In genomic region chr11:32201922-32202685, GRCm38 (mm10) we compare ENCODE assay signal across 25 mouse cellular contexts. TPM values are rescaled to one million over a fixed set of nuclear protein-coding genes. Genes with fewer than 3 reads are reported as not detected.
"Had no signal": no experiment of that assay in that cellular context is flagged by ENCODE, and none has a peak within 500 bp of the region (broad histone marks: within the 10 kb centered on the region; RNA-seq: fewer than 3 reads in every experiment).

No protein-coding gene starts in this region.

- H3K27me3 ChIP-seq: neural tube, embryonic 13.5 days had no signal

- H3K9ac ChIP-seq: midbrain, embryonic 13.5 days; neural tube, embryonic 13.5 days had no signal

- H3K36me3 ChIP-seq: midbrain, embryonic 13.5 days; neural tube, embryonic 13.5 days had no signal

- H3K4me2 ChIP-seq: liver, embryonic 13.5 days; midbrain, embryonic 13.5 days; neural tube, embryonic 13.5 days had no signal

- DNase-seq: kidney, adult 2 months; kidney, postnatal 36 days; layer of hippocampus, postnatal 36 days; liver, embryonic 13.5 days; lung, adult 2 months; lung, postnatal 14 days; retina, postnatal 1 day; right cerebral cortex, postnatal 25 days had no signal

- H3K9me3 ChIP-seq: liver, embryonic 13.5 days; midbrain, embryonic 13.5 days; neural tube, embryonic 13.5 days had no signal

- H3K27ac ChIP-seq: kidney, postnatal 0 days; left cerebral cortex, adult 2 months; liver, embryonic 13.5 days; midbrain, embryonic 13.5 days; neural tube, embryonic 13.5 days had no signal

- H3K4me3 ChIP-seq: left cerebral cortex, adult 2 months; liver, embryonic 13.5 days; midbrain, embryonic 13.5 days; myocyte; neural tube, embryonic 13.5 days had no signal

- ATAC-seq: intestine, postnatal 0 days; midbrain, embryonic 13.5 days; midbrain, embryonic 16.5 days had no signal

RNA-seq across cellular contexts. Expression of gene Il9r, which starts 2.0 kb away (rescaled TPM):
- total RNA-seq: layer of hippocampus, adult 8-10 months; layer of hippocampus, postnatal 10 days; layer of hippocampus, postnatal 36 days; left cerebral cortex, adult 2 months; left cerebral cortex, postnatal 10 days; left cerebral cortex, postnatal 36 days; liver, adult 2 months; megakaryocyte-erythroid progenitor cell, adult 5-6 weeks had no signal
- polyA plus RNA-seq: intestine, embryonic 14.5 days; intestine, postnatal 0 days; kidney, embryonic 14.5 days; kidney, postnatal 0 days; limb, embryonic 11.5 days; liver, embryonic 16.5 days; midbrain, embryonic 13.5 days; midbrain, embryonic 16.5 days; neural tube, embryonic 13.5 days had no signal

RNA-seq across cellular contexts. Expression of gene Rhbdf1, which starts 20.0 kb away (rescaled TPM):
- total RNA-seq: megakaryocyte-erythroid progenitor cell, adult 5-6 weeks had no signal
